Mouse (Mus musculus) lung, postnatal 0 days (tissue): ENCODE measurements at regions not wholly inside any gene's neighbourhood (a gene's known extent, or its start where the extent isn't known, plus 50 kb on each side); places are given as distances from the start of the nearest gene placed in this dataset.

Experiments
- CTCF ChIP-seq: IDR thresholded peaks from 2 replicates; pipeline ENCODE4 v1.5.1; 2016; ENCODE audit warnings: antibody characterized with exemption, mild to moderate bottlenecking
- EP300 ChIP-seq: IDR thresholded peaks from 2 replicates; pipeline ENCODE4 v1.6.1; 2016; ENCODE audit warnings: antibody characterized with exemption, mild to moderate bottlenecking, control low read depth

DNA sequence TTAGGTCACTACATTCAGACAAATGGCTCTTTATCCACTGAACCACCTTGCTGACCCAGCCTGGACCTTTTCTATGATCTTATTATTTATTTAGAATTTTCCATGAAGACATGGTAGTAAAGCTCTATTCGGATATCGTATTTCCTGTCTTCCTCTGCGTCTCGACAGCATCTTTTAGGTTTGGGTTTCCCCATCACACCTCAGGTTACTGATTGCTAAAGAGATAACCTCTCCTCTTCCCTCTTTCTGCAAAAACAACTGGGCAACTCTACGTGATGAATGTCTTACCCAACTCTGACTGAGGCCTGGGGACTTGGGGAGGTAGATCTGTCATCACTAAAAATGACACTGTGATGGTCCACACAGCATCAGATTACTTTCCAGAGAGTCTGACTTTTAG is 133.4 kb downstream of the Klhl25 start:
- TF ChIP-seq CTCF = no peak
- no peak for TF ChIP-seq EP300
